Mouse (Mus musculus) C2C12 (cell line): ENCODE results near the gene Tubb4a. TPM values are rescaled to one million over a fixed set of nuclear protein-coding genes. Genes with fewer than 3 reads are reported as not detected.

Source experiments
- H3K27me3 ChIP-seq: one replicate; pipeline ENCODE4 v1.6.1; 2011; ENCODE audit not compliant: control insufficient read depth, insufficient read depth, insufficient read length
- H3K36me3 ChIP-seq: one replicate; pipeline ENCODE4 v1.6.1; 2011; ENCODE audit not compliant: control insufficient read depth, insufficient read depth
- H3K4me3 ChIP-seq: one replicate; pipeline ENCODE4 v1.5.1; 2011; ENCODE audit warnings: mild to moderate bottlenecking, control low read depth; ENCODE audit not compliant: poor library complexity, insufficient read depth, severe bottlenecking
- H3K79me2 ChIP-seq: one replicate; pipeline ENCODE4 v1.6.1; 2011; ENCODE audit not compliant: control insufficient read depth, insufficient read depth
- H3K79me3 ChIP-seq: one replicate; pipeline ENCODE4 v1.6.1; 2011; ENCODE audit warnings: low read depth, control low read depth
- H3ac ChIP-seq: one replicate; pipeline ENCODE3; 2011; ENCODE audit warnings: low read depth; ENCODE audit not compliant: control insufficient read depth, insufficient read length
- CEBPB ChIP-seq: IDR thresholded peaks from one replicate; pipeline ENCODE4 v1.6.1; 2011; ENCODE audit warnings: low read depth, mild to moderate bottlenecking, control low read depth, moderate library complexity
- CTCF ChIP-seq: IDR thresholded peaks from one replicate; pipeline ENCODE4 v1.5.1; 2011; ENCODE audit not compliant: control insufficient read depth, insufficient read depth, insufficient read length
- FOSL1 ChIP-seq: IDR thresholded peaks from one replicate; pipeline ENCODE4 v1.8.0; 2011; ENCODE audit warnings: mild to moderate bottlenecking, low read length; ENCODE audit not compliant: poor library complexity, insufficient read depth, severe bottlenecking
- MAX ChIP-seq: IDR thresholded peaks from one replicate; pipeline ENCODE4 v1.6.1; 2011; ENCODE audit warnings: mild to moderate bottlenecking, control low read depth
- MYOD1 ChIP-seq: IDR thresholded peaks from one replicate; pipeline ENCODE4 v1.6.1; 2011; ENCODE audit warnings: low read depth; ENCODE audit not compliant: control insufficient read depth, insufficient read length
- MYOG ChIP-seq: IDR thresholded peaks from one replicate; pipeline ENCODE4 v1.6.1; 2011; ENCODE audit not compliant: control insufficient read depth, insufficient read length; ENCODE audit errors: extremely low read depth
- USF1 ChIP-seq: IDR thresholded peaks from one replicate; pipeline ENCODE4 v1.6.1; 2011; ENCODE audit warnings: low read depth, mild to moderate bottlenecking, control low read depth, moderate library complexity
- polyA plus RNA-seq: library from polyadenylated mRNA; unstranded; fragments of >200 nt; fragmentation: generic; extraction: Trizol; gene quantifications from one replicate; pipeline ENCODE4 v1.2.1, GENCODE M21; 2012; ENCODE audit warnings: missing spikeins

Tubb4a gene
- polyA plus RNA-seq, 1 experiment: 0.18 TPM

DNA sequence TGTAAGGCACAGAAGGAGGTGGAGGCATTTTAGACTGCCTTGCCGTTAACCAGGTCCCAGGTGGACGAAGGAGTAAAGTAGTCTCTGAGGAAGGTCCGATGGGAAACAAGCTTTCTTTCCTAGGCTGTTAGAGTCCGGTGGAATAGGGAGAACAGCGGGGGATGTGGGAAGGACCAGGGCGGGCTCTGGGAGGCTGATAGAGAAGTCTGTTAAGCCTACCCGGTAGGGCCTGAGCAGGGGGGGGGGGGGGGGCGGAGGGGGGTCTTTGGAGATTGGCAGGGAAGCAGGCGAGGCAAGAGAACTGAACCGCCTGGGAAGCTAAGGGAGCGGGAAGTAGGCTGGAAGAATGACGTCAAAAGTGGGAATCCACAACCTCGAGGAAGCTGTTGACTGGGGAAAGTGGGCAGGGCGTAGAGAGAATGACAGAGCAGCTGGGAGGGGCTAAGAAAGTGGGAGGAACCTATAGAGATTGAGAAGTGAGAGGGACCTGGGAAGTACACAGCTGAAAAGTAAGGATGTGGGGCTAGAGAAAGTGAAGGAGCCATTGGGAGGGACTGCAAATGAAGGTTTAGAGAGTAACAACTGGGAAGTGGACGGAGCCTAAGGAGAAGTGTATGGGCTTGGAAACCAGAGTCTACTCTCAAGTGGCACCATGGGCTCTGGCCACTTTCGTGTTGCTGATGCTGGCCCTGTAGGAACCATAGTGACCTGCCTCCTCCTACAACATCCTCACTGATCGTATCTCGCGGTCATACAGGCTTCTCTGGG lies 8.5 kb upstream of the Tubb4a start:
- Histone ChIP-seq H3K4me3 (no peak overlapping the region), H3K79me2 (no peaks in the 10 kb centered on the region), H3K79me3 (no peaks in the 10 kb centered on the region), H3ac (no peak overlapping the region), H3K27me3 (no peaks in the 10 kb centered on the region), H3K36me3 (no peaks in the 10 kb centered on the region)
- TF ChIP-seq MYOG: no peak
- TF ChIP-seq FOSL1: no peak
- TF ChIP-seq MAX: no peak
- TF ChIP-seq CEBPB: no peak
- TF ChIP-seq CTCF: no peak
- no peak for TF ChIP-seq USF1
- no peak for TF ChIP-seq MYOD1

GRCm38 (mm10) chr17:57094222-57094621 lies 6.6 kb upstream of the Tubb4a start:
- Histone ChIP-seq H3K27me3 (peaks cover 4% of the 10 kb centered on the region), H3ac (no peak overlapping the region), H3K4me3 (no peak overlapping the region), H3K79me3 (no peaks in the 10 kb centered on the region), H3K79me2 (no peaks in the 10 kb centered on the region), H3K36me3 (no peaks in the 10 kb centered on the region)
- no peak for TF ChIP-seq USF1
- TF ChIP-seq MYOD1: no peak
- TF ChIP-seq CEBPB: no peak
- TF ChIP-seq FOSL1: no peak
- no peak for TF ChIP-seq CTCF
- no peak for TF ChIP-seq MYOG
- TF ChIP-seq MAX: no peak

GRCm38 (mm10) chr17:57085970-57086757 lies 1.4 kb downstream of the Tubb4a start:
- H3K4me3 ChIP-seq: no peak overlapping the region
- peaks cover 49% of the 10 kb centered on the region for H3K27me3 ChIP-seq
- no peak for TF ChIP-seq MYOG
- TF ChIP-seq MYOD1: no peak
- TF ChIP-seq FOSL1: no peak
- TF ChIP-seq USF1: no peak
- TF ChIP-seq CTCF: no peak
- TF ChIP-seq MAX: no peak
- TF ChIP-seq CEBPB: no peak
- H3ac ChIP-seq: no peak overlapping the region
- no peaks in the 10 kb centered on the region for H3K36me3 ChIP-seq
- no peaks in the 10 kb centered on the region for H3K79me3 ChIP-seq
- H3K79me2 ChIP-seq: no peaks in the 10 kb centered on the region

DNA sequence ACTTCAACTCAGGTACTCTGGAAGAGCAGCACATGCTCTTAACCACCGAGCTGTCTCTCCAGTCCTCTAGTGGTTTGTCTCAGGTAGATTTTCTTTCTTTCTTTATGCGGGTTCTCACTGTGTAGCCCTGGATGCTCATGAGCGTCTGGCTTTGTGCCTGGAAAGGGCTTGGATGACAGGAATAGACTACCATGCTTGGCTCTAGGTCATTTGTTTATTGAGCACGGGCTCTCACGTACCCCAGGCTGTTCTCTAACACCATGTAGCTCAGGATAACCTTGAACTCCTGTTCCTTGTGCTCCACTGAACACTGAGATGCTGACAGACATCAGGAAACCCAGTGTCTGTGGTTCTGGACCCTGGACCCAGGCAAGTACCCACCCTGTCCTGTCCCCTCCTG lies 5.1 kb downstream of the Tubb4a start:
- H3K79me2 ChIP-seq: no peaks in the 10 kb centered on the region
- TF ChIP-seq CEBPB: no peak
- TF ChIP-seq MYOG: no peak
- no peak for TF ChIP-seq FOSL1
- no peak for TF ChIP-seq USF1
- no peak for TF ChIP-seq MYOD1
- no peak for TF ChIP-seq MAX
- TF ChIP-seq CTCF: no peak
- H3K4me3 ChIP-seq: no peak overlapping the region
- H3ac ChIP-seq: no peak overlapping the region
- no peaks in the 10 kb centered on the region for H3K79me3 ChIP-seq
- peaks cover 51% of the 10 kb centered on the region for H3K27me3 ChIP-seq
- H3K36me3 ChIP-seq: no peaks in the 10 kb centered on the region

DNA sequence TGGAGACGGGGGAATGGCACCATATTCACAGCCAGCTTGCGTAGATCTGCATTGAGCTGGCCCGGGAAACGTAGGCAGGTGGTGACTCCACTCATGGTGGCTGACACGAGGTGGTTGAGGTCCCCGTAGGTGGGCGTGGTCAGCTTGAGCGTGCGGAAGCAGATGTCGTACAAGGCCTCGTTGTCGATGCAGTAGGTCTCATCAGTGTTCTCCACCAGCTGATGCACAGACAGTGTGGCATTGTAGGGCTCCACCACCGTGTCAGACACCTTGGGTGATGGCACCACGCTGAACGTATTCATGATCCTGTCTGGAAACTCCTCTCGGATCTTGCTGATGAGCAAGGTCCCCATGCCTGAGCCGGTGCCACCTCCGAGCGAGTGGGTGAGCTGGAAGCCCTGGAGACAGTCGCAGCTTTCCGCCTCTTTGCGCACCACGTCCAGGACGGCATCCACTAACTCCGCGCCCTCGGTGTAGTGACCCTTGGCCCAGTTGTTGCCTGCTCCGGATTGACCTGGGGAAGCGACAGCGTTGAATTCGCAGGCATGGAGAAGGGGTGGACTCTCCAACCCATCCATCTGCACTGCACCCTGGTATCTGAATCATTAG lies 6.2 kb downstream of the Tubb4a start:
- Histone ChIP-seq H3K27me3 (peaks cover 48% of the 10 kb centered on the region), H3K36me3 (no peaks in the 10 kb centered on the region), H3K79me3 (no peaks in the 10 kb centered on the region), H3K79me2 (no peaks in the 10 kb centered on the region), H3K4me3 (no peak overlapping the region), H3ac (no peak overlapping the region)
- TF ChIP-seq MYOD1 (no peak), CEBPB (no peak), USF1 (no peak), MAX (no peak), FOSL1 (no peak), MYOG (no peak), CTCF (no peak)
